Mouse (Mus musculus): ENCODE results near the gene Kmt2a. TPM values are rescaled to one million over a fixed set of nuclear protein-coding genes. Genes with fewer than 3 reads are reported as not detected.

Gene Kmt2a
- polyA plus RNA-seq, 1 experiment from 2014 or later = 29.5 TPM

DNA sequence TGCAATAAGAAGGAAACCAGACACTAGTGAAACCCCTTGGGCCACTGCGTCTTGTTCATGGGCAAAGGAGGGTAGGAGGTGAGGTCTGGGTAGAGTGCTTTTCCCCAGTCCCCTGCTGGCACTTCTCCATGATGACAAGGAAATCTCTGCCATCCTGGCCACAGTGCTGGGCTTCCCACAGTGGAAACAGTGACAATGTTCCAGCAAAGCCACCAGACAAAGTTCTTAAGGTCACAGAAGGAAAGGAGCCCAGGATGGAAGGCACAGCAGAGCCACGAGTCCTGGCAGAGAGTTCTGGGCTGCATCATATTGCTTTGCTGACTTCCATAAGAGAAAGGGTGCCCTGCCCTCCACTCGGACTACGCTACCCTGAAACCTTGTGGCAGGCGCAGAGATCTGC is 75.6 kb downstream of the Kmt2a start:
- Histone ChIP-seq H3K9ac (no peak overlapping the region), H3K4me1 (no peaks in the 10 kb centered on the region), H3K27ac (no peak overlapping the region), H3K9me3 (replicated peaks) (no peaks in the 10 kb centered on the region), H3K36me3 (peaks cover 57% of the 10 kb centered on the region), H3K4me2 (replicated peaks) (no peak overlapping the region), H3K27me3 (peaks cover 10% of the 10 kb centered on the region), H3K4me3 (no peak overlapping the region)
- WGBS = 95% methylated on average over 5 of the region's 5 CpGs
- no peak for ATAC-seq (ENCODE audit: low FRiP score)

GRCm38 (mm10) chr9:44804678-44805077 is 76.4 kb downstream of the Kmt2a start:
- H3K36me3 ChIP-seq = peaks cover 49% of the 10 kb centered on the region
- H3K4me2 ChIP-seq (replicated peaks) = no peak overlapping the region
- peaks cover 3% of the 10 kb centered on the region; the same call in 1 of the 2 replicates for H3K4me1 ChIP-seq
- H3K27ac ChIP-seq = no peak overlapping the region
- H3K9ac ChIP-seq = no peak overlapping the region
- 88% methylated on average over 10 of the region's 10 CpGs for WGBS
- no peaks in the 10 kb centered on the region for H3K9me3 ChIP-seq (replicated peaks)
- no peak for ATAC-seq (ENCODE audit: low FRiP score)
- H3K4me3 ChIP-seq = no peak overlapping the region
- peaks cover 13% of the 10 kb centered on the region for H3K27me3 ChIP-seq

DNA sequence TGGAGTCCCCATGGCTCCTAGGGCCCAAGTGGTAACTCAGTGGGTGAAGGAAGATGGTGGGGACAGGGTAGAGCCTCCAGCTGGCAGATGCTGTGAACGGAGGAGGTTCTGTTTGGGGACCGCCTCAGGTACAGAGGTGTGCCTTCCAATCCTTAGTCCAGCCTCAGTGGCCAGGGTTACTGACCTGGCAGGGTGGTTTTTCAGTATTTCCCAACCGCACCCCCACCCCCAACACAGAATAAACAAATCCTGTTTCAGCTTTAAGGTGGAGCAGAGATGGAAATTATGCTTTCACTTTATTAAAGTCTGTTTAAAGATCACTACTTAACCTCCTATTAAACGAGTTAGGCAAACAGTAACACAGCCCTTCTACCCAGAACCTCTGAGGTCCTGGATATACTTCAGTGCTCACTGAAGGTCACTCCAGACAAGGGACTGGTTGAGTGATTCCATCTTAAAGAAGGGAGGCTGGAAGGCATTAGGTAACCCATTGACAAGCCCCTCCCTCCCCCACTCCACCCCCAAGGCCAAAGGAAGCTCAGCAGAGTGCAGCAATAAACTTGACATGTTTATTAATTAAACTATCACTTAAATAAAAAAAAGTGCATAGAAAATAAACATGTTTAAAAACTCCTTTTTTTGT is 78.2 kb downstream of the Kmt2a start, which contains the start of gene Ttc36:
Ttc36 (minus strand) TSS at position 265 of the 643 bp plus-strand sequence.
- H3K27me3 ChIP-seq = peaks cover 20% of the 10 kb centered on the region
- no peak for ATAC-seq (ENCODE audit: low FRiP score)
- 73% methylated on average over 4 of the region's 4 CpGs for WGBS

DNA sequence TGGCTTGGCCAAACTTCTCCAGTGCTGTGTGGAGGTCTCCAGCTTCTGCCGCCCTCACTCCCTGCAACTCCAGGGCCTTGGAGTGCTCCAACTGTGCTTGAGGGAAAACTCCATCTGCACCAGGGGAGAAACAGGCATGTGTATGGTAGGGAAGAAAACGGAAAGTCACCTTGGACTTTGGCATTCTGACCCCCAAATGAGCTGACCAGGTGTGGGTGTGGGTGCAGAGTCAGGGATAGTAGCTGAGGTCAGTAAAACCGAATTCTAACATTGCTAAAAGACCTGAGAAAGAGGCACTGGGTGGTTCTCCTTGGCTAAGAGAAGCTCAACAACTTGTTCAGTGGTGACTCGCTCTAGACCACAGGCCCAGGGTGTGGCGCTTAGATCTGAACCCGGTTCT is 79.4 kb downstream of the Kmt2a start:
- H3K4me2 ChIP-seq (replicated peaks) = no peak overlapping the region
- no peaks in the 10 kb centered on the region for H3K9me3 ChIP-seq (replicated peaks)
- no peak overlapping the region for H3K27ac ChIP-seq
- 85% methylated on average over 6 of the region's 6 CpGs for WGBS
- H3K4me3 ChIP-seq = no peak overlapping the region
- H3K9ac ChIP-seq = no peak overlapping the region
- no peak for ATAC-seq (ENCODE audit: low FRiP score)
- peaks cover 22% of the 10 kb centered on the region for H3K27me3 ChIP-seq
- H3K4me1 ChIP-seq = peaks cover 11% of the 10 kb centered on the region
- H3K36me3 ChIP-seq = peaks cover 19% of the 10 kb centered on the region

More for the DNA sequence above, 78.2 kb downstream of the Kmt2a start, which contains the start of gene Ttc36:
- no peak within 1 kb of the TSS for H3K4me2 ChIP-seq (replicated peaks)
- peaks cover 31% of the 10 kb centered on the region for H3K36me3 ChIP-seq
- H3K9ac ChIP-seq = no peak within 1 kb of the TSS
- no peak within 1 kb of the TSS for H3K4me3 ChIP-seq
- no peak within 1 kb of the TSS for H3K27ac ChIP-seq
- H3K4me1 ChIP-seq = peaks cover 11% of the 10 kb centered on the region
- H3K9me3 ChIP-seq (replicated peaks) = no peaks in the 10 kb centered on the region

DNA sequence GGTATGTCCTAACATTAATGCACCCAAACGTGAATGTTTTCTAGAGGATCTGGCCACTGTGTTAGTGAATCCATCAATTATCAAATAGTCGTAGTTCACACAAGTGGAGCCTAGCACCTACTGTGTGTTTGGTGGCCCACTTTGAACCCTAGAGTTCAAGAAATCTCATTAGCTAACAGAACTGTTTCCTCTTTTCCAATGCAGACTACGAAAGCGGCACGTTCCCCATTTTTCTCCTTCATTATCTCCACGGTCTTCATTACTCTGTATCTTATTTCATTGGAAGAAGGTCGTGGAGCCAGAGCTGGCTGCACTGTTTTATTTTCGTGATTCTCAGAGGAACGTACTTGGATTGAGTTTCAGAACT is 81.2 kb downstream of the Kmt2a start:
- Histone ChIP-seq H3K4me2 (replicated peaks) (peak overlapping the region; percentile 87), H3K9ac (peak overlapping the region; percentile 63), H3K9me3 (replicated peaks) (no peaks in the 10 kb centered on the region), H3K4me3 (peak overlapping the region; percentile 46), H3K27ac (no peak overlapping the region), H3K36me3 (peaks cover 3% of the 10 kb centered on the region), H3K4me1 (peaks cover 11% of the 10 kb centered on the region), H3K27me3 (peaks cover 22% of the 10 kb centered on the region)
- ATAC-seq (ENCODE audit: low FRiP score) = 0 out of 2 replicates have a peak, but pooled peaks have one; percentile 5
- WGBS = 41% methylated on average over 9 of the region's 9 CpGs

DNA sequence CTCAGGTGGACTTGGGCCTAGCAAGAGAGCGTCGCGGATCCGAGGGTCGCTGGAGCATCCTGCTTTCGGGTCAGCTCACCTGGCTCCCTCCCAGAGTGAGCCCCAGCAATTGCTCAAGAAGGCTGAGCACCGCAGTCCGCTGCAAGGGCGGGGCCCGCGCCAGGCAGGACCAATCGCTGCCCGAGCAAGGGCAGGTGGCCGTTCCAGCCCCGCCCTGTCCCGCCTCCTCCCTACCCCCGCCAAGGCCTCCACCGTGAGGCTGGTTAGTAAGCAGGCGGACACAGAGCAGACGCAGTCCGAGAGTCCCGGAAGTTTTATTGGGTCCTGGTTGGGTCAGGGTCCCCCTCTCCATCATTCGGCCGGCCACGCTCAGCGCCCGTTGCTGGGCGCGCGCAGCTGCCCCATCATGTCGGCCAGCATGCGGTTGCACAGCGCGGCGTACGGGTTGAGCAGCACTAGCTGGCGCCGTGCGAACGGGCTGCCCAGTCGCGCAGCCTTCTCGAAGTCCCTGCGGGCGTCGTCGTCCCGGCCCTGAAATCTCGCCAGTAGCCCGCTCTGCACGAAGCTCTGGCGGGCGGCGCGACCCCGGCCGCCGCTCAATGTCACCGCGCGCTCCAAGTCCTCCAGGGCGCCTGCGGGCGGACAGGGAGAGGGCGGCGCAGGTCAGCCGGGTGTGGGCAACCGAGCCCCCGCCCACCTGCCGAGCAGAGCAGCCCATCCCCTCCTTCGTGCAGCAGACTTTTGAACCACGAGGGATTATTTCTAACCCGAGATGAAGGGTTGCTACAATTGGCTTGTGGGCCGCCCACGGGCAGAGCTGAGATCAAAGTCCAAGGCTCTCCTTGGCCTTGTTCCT is 81.8 kb downstream of the Kmt2a start, which contains the start of gene Tmem25:
Tmem25 (minus strand) TSS at position 206 of the 856 bp plus-strand sequence.
- H3K9ac ChIP-seq = peak within 1 kb of the TSS; percentile 63
- peak within 1 kb of the TSS; percentile 46 for H3K4me3 ChIP-seq
- peaks cover 11% of the 10 kb centered on the region for H3K4me1 ChIP-seq
- no peaks in the 10 kb centered on the region for H3K36me3 ChIP-seq
- under 1% methylated on average over 75 of the region's 75 CpGs for WGBS
- no peaks in the 10 kb centered on the region for H3K9me3 ChIP-seq (replicated peaks)
- H3K27me3 ChIP-seq = peaks cover 22% of the 10 kb centered on the region
- peak; percentile 95 for ATAC-seq (ENCODE audit: low FRiP score)
- peak within 1 kb of the TSS; percentile 87 for H3K4me2 ChIP-seq (replicated peaks)
- H3K27ac ChIP-seq = 0 out of 2 replicates have a peak within 1 kb of the TSS, but pooled peaks have one; percentile 60

- H3K27ac ChIP-seq = no peak overlapping the region
- peak overlapping the region; percentile 46 for H3K4me3 ChIP-seq
- ATAC-seq (ENCODE audit: low FRiP score) = no peak
- H3K4me2 ChIP-seq (replicated peaks) = peak overlapping the region; percentile 87
- no peak overlapping the region for H3K9ac ChIP-seq
- peaks cover 22% of the 10 kb centered on the region for H3K27me3 ChIP-seq
- H3K9me3 ChIP-seq (replicated peaks) = no peaks in the 10 kb centered on the region
- H3K4me1 ChIP-seq = peaks cover 11% of the 10 kb centered on the region
- H3K36me3 ChIP-seq = no peaks in the 10 kb centered on the region
- 44% methylated on average over 7 of the region's 7 CpGs for WGBS
Observed at GRCm38 (mm10) chr9:44798298-44798697, 82.8 kb downstream of the Kmt2a start.

DNA sequence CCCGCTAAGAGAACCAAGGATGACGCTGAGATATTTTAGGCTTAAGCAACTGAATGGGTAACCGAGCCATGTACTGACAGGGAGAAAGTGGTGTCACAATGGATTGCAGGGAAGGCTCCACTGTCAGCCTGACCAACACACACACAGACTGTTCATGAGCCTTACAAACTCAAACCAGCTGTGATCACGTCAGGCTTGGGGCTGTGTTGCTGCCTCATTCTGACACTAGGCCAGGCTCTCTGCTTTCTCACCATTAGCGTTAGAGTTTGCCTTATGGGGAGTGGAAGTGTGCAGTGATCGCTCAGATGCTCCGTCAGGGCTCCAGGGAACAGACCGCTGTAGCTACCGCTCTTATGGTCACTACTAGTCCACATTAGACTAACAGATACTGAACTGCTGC is 88.3 kb downstream of the Kmt2a start:
- H3K4me1 ChIP-seq = no peaks in the 10 kb centered on the region
- peaks cover under 1% of the 10 kb centered on the region; the same call in 1 of the 2 replicates for H3K27me3 ChIP-seq
- H3K9me3 ChIP-seq (replicated peaks) = no peaks in the 10 kb centered on the region
- no peak overlapping the region for H3K9ac ChIP-seq
- H3K4me2 ChIP-seq (replicated peaks) = no peak overlapping the region
- no peak overlapping the region for H3K4me3 ChIP-seq
- no peak overlapping the region for H3K27ac ChIP-seq
- H3K36me3 ChIP-seq = peaks cover 50% of the 10 kb centered on the region
- no peak for ATAC-seq (ENCODE audit: low FRiP score)
- WGBS = 77% methylated on average over 9 of the region's 9 CpGs

GRCm38 (mm10) chr9:44772750-44773651 is 108.1 kb downstream of the Kmt2a start:
- ATAC-seq (ENCODE audit: low FRiP score) = peak; percentile 98
- WGBS = under 1% methylated on average over 41 of the region's 41 CpGs
- Histone ChIP-seq H3K9ac (peak overlapping the region; percentile 79), H3K9me3 (replicated peaks) (no peaks in the 10 kb centered on the region), H3K4me3 (peak overlapping the region; percentile 62), H3K27ac (peak overlapping the region; percentile 89), H3K4me1 (peaks cover 8% of the 10 kb centered on the region), H3K4me2 (replicated peaks) (peak overlapping the region; percentile 68), H3K27me3 (no peaks in the 10 kb centered on the region), H3K36me3 (peaks cover 10% of the 10 kb centered on the region; the same call in 1 of the 2 replicates)

DNA sequence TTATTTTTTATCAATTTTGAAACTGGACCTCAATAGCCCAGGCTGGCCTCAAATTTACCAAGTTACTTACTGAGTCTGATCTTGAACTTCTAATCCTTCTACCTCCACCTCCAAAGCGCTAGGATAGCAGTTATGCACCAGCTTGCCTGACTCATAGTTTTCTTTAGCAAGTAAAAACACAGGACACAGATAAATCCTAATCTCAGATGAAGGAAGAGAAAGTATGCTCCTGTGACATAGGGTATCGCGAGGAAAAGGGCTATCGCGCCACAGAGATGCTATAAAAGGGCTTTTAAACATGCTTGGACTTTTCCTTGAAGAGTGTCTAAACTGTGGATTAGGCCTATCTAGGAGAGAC is 108.7 kb downstream of the Kmt2a start:
- peaks cover 8% of the 10 kb centered on the region for H3K4me1 ChIP-seq
- no peaks in the 10 kb centered on the region for H3K9me3 ChIP-seq (replicated peaks)
- peaks cover 10% of the 10 kb centered on the region; the same call in 1 of the 2 replicates for H3K36me3 ChIP-seq
- ATAC-seq (ENCODE audit: low FRiP score) = no peak; the same call in 1 of the 2 replicates
- no peak overlapping the region for H3K9ac ChIP-seq
- no peak overlapping the region for H3K27ac ChIP-seq
- no peak overlapping the region for H3K4me2 ChIP-seq (replicated peaks)
- H3K27me3 ChIP-seq = no peaks in the 10 kb centered on the region
- 0 out of 2 replicates have a peak overlapping the region, but pooled peaks have one; percentile 62 for H3K4me3 ChIP-seq
- WGBS = 28% methylated on average over 5 of the region's 5 CpGs

GRCm38 (mm10) chr9:44771376-44771775 is 109.7 kb downstream of the Kmt2a start:
- Histone ChIP-seq H3K9ac (no peak overlapping the region), H3K9me3 (replicated peaks) (no peaks in the 10 kb centered on the region), H3K36me3 (peaks cover 10% of the 10 kb centered on the region; the same call in 1 of the 2 replicates), H3K27me3 (no peaks in the 10 kb centered on the region), H3K27ac (no peak overlapping the region), H3K4me3 (no peak overlapping the region), H3K4me2 (replicated peaks) (no peak overlapping the region), H3K4me1 (peaks cover 15% of the 10 kb centered on the region)
- 94% methylated on average over 5 of the region's 5 CpGs for WGBS
- no peak for ATAC-seq (ENCODE audit: low FRiP score)
